Mouse (Mus musculus): ENCODE measurements around the gene Tcf21.
A peak's percentile ranks its signal among the peaks of the same experiment; 100 is the strongest.

The Tcf21 gene

GRCm38 (mm10) chr10:22815461-22816236 lies 4.3 kb downstream of the Tcf21 start:
- DNase-seq = no peak

- no peak for DNase-seq
Measured at GRCm38 (mm10) chr10:22814771-22815170, 5.2 kb downstream of the Tcf21 start.

GRCm38 (mm10) chr10:22814294-22814693 lies 5.7 kb downstream of the Tcf21 start:
- DNase-seq = no peak

DNA sequence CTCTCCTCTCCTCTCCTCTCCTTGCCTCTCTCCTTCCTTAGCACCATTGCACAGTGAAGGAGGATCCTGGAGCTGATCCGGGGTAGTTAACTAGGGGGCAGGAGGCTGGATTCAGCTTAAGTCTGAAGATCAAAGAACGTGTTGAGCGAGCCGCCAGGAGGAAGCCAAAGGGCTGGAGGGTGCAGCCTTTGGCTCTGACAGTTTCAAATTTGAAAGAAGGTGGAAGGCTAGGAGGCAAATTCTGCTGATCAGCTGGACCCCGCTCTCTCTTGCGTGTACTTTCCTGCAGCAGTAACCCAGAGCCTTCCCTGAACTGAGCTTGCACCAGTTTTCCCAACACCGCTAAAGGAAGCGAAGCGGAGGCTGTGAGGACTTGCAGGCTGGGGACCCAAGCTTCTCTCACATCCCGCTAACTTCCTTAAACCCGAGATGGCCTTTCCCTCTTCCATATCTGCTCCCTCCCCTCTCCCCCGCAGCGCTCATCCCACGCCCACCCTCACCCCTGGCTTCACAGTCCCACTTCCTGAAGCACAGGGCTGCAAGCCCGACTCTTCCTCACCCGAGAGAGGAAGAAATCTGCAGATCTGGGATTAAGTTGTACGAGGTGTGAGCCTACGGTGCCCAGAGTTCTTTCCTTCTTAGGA lies 6.5 kb downstream of the Tcf21 start:
- no peak for DNase-seq

DNA sequence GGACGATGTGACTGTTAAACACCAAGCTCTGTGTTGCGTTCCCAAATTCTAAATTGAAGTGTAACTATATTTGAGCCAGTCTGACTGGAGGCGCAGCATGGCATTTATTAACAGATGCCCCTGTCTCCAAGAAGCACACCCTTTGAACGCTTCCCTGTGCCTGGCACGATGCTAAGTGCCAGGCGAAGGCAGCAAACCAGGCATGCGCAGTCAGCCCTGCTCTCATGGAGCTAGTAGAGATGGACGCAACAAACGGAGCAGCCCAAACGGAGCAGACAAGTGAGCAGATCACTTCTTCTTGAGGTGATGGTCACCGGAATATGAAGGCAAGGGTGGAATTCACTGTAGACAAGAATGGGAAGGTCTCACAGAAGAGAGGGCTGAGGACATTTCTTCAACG lies 8.1 kb downstream of the Tcf21 start:
- DNase-seq = no peak

DNA sequence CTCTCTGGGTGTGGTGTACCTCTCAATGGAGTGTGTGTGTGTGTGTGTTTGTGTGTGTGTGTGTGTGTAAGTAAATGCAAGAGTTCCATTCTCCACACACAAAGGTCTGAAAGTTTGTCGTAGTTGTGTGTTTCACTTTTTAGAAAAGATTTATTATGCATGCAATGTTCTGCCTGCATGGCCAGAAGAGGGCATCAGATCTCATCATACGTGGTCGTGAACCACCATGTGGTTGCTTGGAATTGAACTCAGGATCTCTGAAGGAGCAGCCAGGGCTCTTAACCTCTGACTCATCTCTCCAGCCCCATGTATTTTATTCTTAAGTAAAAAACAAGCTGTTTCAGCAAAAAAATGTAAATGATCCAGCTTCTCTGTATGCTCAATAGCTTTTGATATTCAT lies 37.3 kb downstream of the Tcf21 start:
- no peak for DNase-seq

- peak; percentile 22 for DNase-seq
Measured at GRCm38 (mm10) chr10:22781466-22781865, 38.5 kb downstream of the Tcf21 start.

DNA sequence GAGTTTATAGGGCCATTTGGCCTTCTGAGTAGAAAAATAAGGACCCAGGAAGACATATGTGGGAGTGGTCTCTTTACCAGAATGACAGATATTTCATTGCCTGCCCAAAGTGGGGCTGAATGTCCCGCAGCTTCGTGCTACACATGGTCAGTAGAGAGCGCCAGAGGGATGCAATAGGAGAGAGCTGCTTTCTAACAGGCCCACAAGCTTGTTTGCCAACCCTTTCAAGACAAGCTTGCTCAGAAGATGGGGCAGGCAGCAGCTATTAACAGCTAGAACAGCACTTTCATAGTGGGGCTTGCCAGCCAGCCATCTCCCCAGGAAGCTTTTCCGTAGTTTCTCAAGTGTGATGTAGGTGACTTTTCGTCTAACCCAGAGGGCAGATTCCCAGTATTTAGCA lies 42.0 kb downstream of the Tcf21 start:
- no peak for DNase-seq

- no peak for DNase-seq
Measured at GRCm38 (mm10) chr10:22776007-22776698, 43.8 kb downstream of the Tcf21 start.

DNA sequence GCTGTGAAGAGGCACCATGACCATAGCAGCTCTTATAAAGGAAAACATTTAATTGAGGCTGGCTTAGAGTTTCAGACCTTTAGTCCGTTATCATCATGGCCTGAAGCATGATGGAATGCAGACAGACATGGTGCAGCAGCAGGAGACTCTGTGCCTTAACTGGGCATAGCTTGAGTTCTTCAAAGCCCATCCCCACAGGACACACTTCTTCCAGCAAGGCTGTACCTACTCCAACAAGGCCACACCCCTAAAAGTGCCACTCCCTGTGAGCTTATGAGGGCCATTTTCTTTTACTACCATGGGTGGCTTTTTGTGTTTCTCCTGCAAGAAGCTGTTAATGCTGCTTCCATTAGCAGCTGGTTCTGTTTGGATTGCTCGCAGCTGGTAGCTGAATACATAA lies 44.5 kb downstream of the Tcf21 start:
- no peak for DNase-seq

DNA sequence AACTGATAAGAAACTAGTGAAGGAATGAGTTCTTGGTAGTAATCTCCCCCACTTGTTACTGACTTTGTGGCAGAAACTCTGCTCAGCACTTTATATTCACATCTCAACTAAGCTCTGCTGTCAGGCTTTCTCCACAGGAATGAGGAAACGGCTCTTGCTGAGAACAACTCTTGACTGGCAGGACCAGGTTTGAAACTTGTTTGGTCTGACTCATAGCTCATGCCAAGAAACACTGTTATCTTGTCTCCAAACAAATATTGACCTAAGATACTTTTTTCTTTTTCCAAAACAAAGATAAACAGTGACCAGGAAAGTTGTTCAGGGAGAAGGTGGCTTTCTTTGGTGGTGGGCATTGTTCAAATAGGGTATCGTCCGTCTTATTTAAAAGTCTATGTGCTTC lies 45.3 kb downstream of the Tcf21 start:
- no peak for DNase-seq

Measured in thymus, postnatal 14 days (tissue).